Mouse (Mus musculus) heart, embryonic 12.5 days (tissue): ENCODE measurements at regions not wholly inside any gene's neighbourhood (a gene's known extent, or its start where the extent isn't known, plus 50 kb on each side); places are given as distances from the start of the nearest gene placed in this dataset.
"Not testable (repeated sequence)": the region's sequence is repeated elsewhere in the genome, so short reads cannot be mapped to it uniquely, and the experiment has no call there.

ENCODE experiments used
- ATAC-seq: fragments of 200-750 bp; cut with Nextera tagmentation; 2 replicates; pipeline ENCODE4 v1.8.0; 2017; ENCODE audit warnings: moderate TSS enrichment, moderate library complexity; ENCODE audit not compliant: insufficient number of reproducible peaks, low FRiP score
- H3K27ac ChIP-seq: fragments of 300-500 bp; sonication (generic); 2 replicates; pipeline ENCODE4 v1.5.1; 2016; ENCODE audit warnings: mild to moderate bottlenecking, moderate library complexity; ENCODE audit not compliant: poor library complexity, severe bottlenecking
- H3K27me3 ChIP-seq: fragments of 300-500 bp; sonication (generic); replicated peaks from 2 replicates; pipeline ENCODE4 v1.6.1; 2016; ENCODE audit warnings: mild to moderate bottlenecking, moderate library complexity
- H3K36me3 ChIP-seq: fragments of 300-500 bp; sonication (generic); 2 replicates; pipeline ENCODE4 v1.6.1; 2016; ENCODE audit warnings: mild to moderate bottlenecking, moderate library complexity
- H3K4me1 ChIP-seq: fragments of 300-500 bp; sonication (generic); replicated peaks from 2 replicates; pipeline ENCODE4 v1.6.1; 2016; ENCODE audit warnings: mild to moderate bottlenecking
- H3K4me2 ChIP-seq: fragments of 300-500 bp; sonication (generic); 2 replicates; pipeline ENCODE4 v1.6.1; 2016; ENCODE audit warnings: mild to moderate bottlenecking, moderate library complexity
- H3K4me3 ChIP-seq: fragments of 300-500 bp; sonication (generic); 2 replicates; pipeline ENCODE4 v1.5.1; 2016; ENCODE audit warnings: mild to moderate bottlenecking
- H3K9ac ChIP-seq: fragments of 300-500 bp; sonication (generic); 2 replicates; pipeline ENCODE4 v1.6.1; 2016; ENCODE audit warnings: mild to moderate bottlenecking, moderate library complexity
- H3K9me3 ChIP-seq: fragments of 300-500 bp; sonication (generic); replicated peaks from 2 replicates; pipeline ENCODE4 v1.6.1; 2016; ENCODE audit warnings: mild to moderate bottlenecking, moderate library complexity
- WGBS: fragments of 180-500 bp; shearing (Covaris S2); methylation state at CpG from one replicate; pipeline ENCODE4 v1.1.7; 2016; 5-methylcytosine and 5-hydroxymethylcytosine counted together

- WGBS = 57% methylated on average over 6 of the region's 6 CpGs
These were observed 155.1 kb upstream of the Chst7 start for GRCm38 (mm10) chrX:19903962-19904930.

GRCm38 (mm10) chrX:19906646-19907371 is 152.6 kb upstream of the Chst7 start:
- ATAC-seq = no peak
- H3K27me3 ChIP-seq = no peaks in the 10 kb centered on the region
- no peak overlapping the region for H3K4me3 ChIP-seq
- no peaks in the 10 kb centered on the region for H3K36me3 ChIP-seq
- H3K27ac ChIP-seq = no peak overlapping the region
- peaks cover 5% of the 10 kb centered on the region; the same call in 1 of the 2 replicates for H3K4me1 ChIP-seq
- no peaks in the 10 kb centered on the region for H3K9me3 ChIP-seq
- H3K4me2 ChIP-seq = no peak overlapping the region
- no peak overlapping the region for H3K9ac ChIP-seq

More at GRCm38 (mm10) chrX:19903962-19904930, 155.1 kb upstream of the Chst7 start:
- Histone ChIP-seq H3K27me3 (no peaks in the 10 kb centered on the region), H3K36me3 (no peaks in the 10 kb centered on the region), H3K9me3 (no peaks in the 10 kb centered on the region), H3K27ac (no peak overlapping the region), H3K9ac (no peak overlapping the region), H3K4me2 (0 out of 2 replicates have a peak overlapping the region, but pooled peaks have one; percentile 4), H3K4me1 (peaks cover 5% of the 10 kb centered on the region; the same call in 1 of the 2 replicates), H3K4me3 (no peak overlapping the region)
- no peak for ATAC-seq

- WGBS = 85% methylated on average over 1 of the region's 1 CpGs
These were observed 142.4 kb upstream of the Chst7 start for GRCm38 (mm10) chrX:19917001-19917400.

GRCm38 (mm10) chrX:19929376-19929775 is 130.0 kb upstream of the Chst7 start:
- not testable (repeated sequence) for H3K9me3 ChIP-seq, ATAC-seq, H3K4me2 ChIP-seq, H3K4me3 ChIP-seq, H3K4me1 ChIP-seq, H3K27me3 ChIP-seq, H3K27ac ChIP-seq, H3K9ac ChIP-seq, H3K36me3 ChIP-seq
- 65% methylated on average over 3 of the region's 3 CpGs for WGBS

More at GRCm38 (mm10) chrX:19917001-19917400, 142.4 kb upstream of the Chst7 start:
- no peaks in the 10 kb centered on the region for H3K36me3 ChIP-seq
- H3K4me3 ChIP-seq = no peak overlapping the region
- H3K4me1 ChIP-seq = no peaks in the 10 kb centered on the region
- no peaks in the 10 kb centered on the region for H3K27me3 ChIP-seq
- H3K4me2 ChIP-seq = no peak overlapping the region
- no peak overlapping the region for H3K9ac ChIP-seq
- no peaks in the 10 kb centered on the region for H3K9me3 ChIP-seq
- no peak overlapping the region for H3K27ac ChIP-seq
- ATAC-seq = no peak

GRCm38 (mm10) chrX:19929866-19930265 is 129.5 kb upstream of the Chst7 start:
- 61% methylated on average over 3 of the region's 3 CpGs for WGBS
- no peaks in the 10 kb centered on the region for H3K27me3 ChIP-seq
- ATAC-seq = no peak
- H3K4me1 ChIP-seq = no peaks in the 10 kb centered on the region
- no peak overlapping the region for H3K9ac ChIP-seq
- no peak overlapping the region for H3K4me3 ChIP-seq
- no peak overlapping the region for H3K27ac ChIP-seq
- H3K4me2 ChIP-seq = no peak overlapping the region
- H3K9me3 ChIP-seq = 0 out of 2 replicates have a peak, but pooled peaks cover 3% of the 10 kb centered on the region
- no peaks in the 10 kb centered on the region for H3K36me3 ChIP-seq

GRCm38 (mm10) chrX:19943305-19943704 is 116.1 kb upstream of the Chst7 start:
- WGBS = 67% methylated on average over 2 of the region's 2 CpGs
- no peaks in the 10 kb centered on the region for H3K27me3 ChIP-seq
- ATAC-seq = no peak

More at GRCm38 (mm10) chrX:19943305-19943704, 116.1 kb upstream of the Chst7 start:
- Histone ChIP-seq H3K4me1 (no peaks in the 10 kb centered on the region), H3K36me3 (no peaks in the 10 kb centered on the region), H3K9me3 (no peaks in the 10 kb centered on the region), H3K4me2 (no peak overlapping the region), H3K27ac (no peak overlapping the region), H3K9ac (no peak overlapping the region), H3K4me3 (no peak overlapping the region)
